In the genomic region with DNA sequence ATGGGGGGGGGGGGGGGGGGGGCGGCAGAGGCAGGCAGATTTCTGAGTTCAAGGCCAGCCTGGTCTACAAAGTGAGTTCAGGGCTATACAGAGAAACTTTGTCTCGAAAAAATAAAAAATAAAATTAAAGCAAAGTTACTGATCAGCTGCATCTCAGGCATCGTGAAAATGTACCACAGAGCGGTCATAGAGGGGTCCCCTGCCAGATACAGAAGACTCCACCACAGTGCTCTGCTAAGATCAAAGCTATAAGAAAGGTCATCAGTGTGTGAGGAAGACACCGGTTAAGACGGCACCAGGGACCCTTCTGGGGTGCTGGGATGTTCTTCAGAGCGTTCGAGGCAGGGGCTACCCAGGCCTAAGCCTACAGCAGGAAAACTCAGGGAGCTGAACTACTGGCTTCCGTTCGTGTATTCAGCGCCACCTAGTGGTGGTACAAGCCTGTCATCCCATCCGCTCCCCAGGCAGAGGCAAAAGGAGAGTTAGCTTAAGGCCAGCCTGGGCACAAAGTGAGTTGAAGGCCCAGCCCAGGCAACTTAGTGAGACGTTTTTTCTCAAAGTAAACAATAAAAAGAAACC, we compare ENCODE assay signal across 8 mouse cellular contexts. TPM values are rescaled to one million over a fixed set of nuclear protein-coding genes. Genes with fewer than 3 reads are reported as not detected.
A peak's percentile ranks its signal among the peaks of the same experiment; 100 is the strongest.
DNase-seq lines count a peak whose midpoint lies in the region; ATAC-seq and TF ChIP-seq lines count a peak whose summit lies in the region.

No protein-coding gene starts in this region.

- H3K9me3 ChIP-seq in embryonic facial prominence, embryonic 11.5 days (replicated peaks; ENCODE audit: control insufficient read depth, low read length) = no peaks in the 10 kb centered on the region
- no peaks in the 10 kb centered on the region for H3K9me3 ChIP-seq in heart, embryonic 10.5 days

- H3K4me2 ChIP-seq in embryonic facial prominence, embryonic 11.5 days (ENCODE audit: low read depth, low read length) = no peak overlapping the region; the same call in 1 of the 2 replicates

- no peaks in the 10 kb centered on the region for H3K36me3 ChIP-seq in embryonic facial prominence, embryonic 11.5 days (replicated peaks; ENCODE audit: control insufficient read depth, insufficient read depth, low read depth, low read length)
- H3K36me3 ChIP-seq in heart, embryonic 10.5 days = no peaks in the 10 kb centered on the region
- H3K36me3 ChIP-seq in liver, adult 2 months (ENCODE audit: control insufficient read depth, insufficient read depth, low read length) = no peaks in the 10 kb centered on the region

- WGBS in embryonic facial prominence, embryonic 11.5 days = 23% methylated on average over 13 of the region's 13 CpGs
- WGBS in heart, embryonic 10.5 days = 27% methylated on average over 13 of the region's 13 CpGs
- WGBS in liver, adult 2 months = 27% methylated on average over 13 of the region's 13 CpGs

- DNase-seq in B cell, adult 2 months = peak; percentile 65 to 68
- peak; percentile 83 for DNase-seq in adrenal gland, postnatal 14 days
- DNase-seq in embryonic facial prominence, embryonic 11.5 days (ENCODE audit: low spot score) = peak; percentile 91
- peak; percentile 90 for DNase-seq in heart, embryonic 10.5 days (ENCODE audit: low spot score)
- peak; percentile 75 for DNase-seq in kidney, adult 9 months
- DNase-seq in liver, adult 2 months (ENCODE audit: extremely low read depth, low read depth, low spot score) = peak; percentile 61
- DNase-seq in naive thymus-derived CD4-positive, alpha-beta T cell, adult 2 months (ENCODE audit: low read depth) = peak; percentile 81
- DNase-seq in testis, postnatal 10 days (ENCODE audit: low spot score) = peak; percentile 83

- no peak overlapping the region for H3K27ac ChIP-seq in embryonic facial prominence, embryonic 11.5 days (replicated peaks; ENCODE audit: low read depth, low read length)
- no peak overlapping the region for H3K27ac ChIP-seq in heart, embryonic 10.5 days
- H3K27ac ChIP-seq in liver, adult 2 months (replicated peaks; ENCODE audit: insufficient read depth, low read depth, low read length) = no peak overlapping the region

- no peak for TF ChIP-seq POLR2A in liver, adult 2 months (IDR thresholded peaks at IDR 0.05; ENCODE audit: extremely low read depth, insufficient read depth, low read length)

- no peaks in the 10 kb centered on the region for H3K27me3 ChIP-seq in embryonic facial prominence, embryonic 11.5 days (ENCODE audit: control insufficient read depth, insufficient read depth, low read length)
- peaks cover 24% of the 10 kb centered on the region for H3K27me3 ChIP-seq in heart, embryonic 10.5 days (ENCODE audit: insufficient read depth, poor library complexity, severe bottlenecking)
- H3K27me3 ChIP-seq in liver, adult 2 months (ENCODE audit: control insufficient read depth, insufficient read depth, low read length) = no peaks in the 10 kb centered on the region

- peak; percentile 57; the same call in 1 of the 2 replicates for ATAC-seq in embryonic facial prominence, embryonic 11.5 days (replicated peaks; ENCODE audit: insufficient number of reproducible peaks, low FRiP score, low TSS enrichment, low read depth)

- TF ChIP-seq CTCF in liver, adult 2 months (IDR thresholded peaks at IDR 0.05; ENCODE audit: low read depth, low read length) = peak; percentile 96

- H3K4me1 ChIP-seq in embryonic facial prominence, embryonic 11.5 days (ENCODE audit: control insufficient read depth, insufficient read depth, low read length) = no peaks in the 10 kb centered on the region
- peaks cover 8% of the 10 kb centered on the region for H3K4me1 ChIP-seq in heart, embryonic 10.5 days
- no peaks in the 10 kb centered on the region for H3K4me1 ChIP-seq in liver, adult 2 months (ENCODE audit: control insufficient read depth, insufficient read depth, low read length)

- H3K9ac ChIP-seq in embryonic facial prominence, embryonic 11.5 days (replicated peaks; ENCODE audit: low read length) = no peak overlapping the region
- no peak overlapping the region for H3K9ac ChIP-seq in liver, adult 2 months (ENCODE audit: low read depth, low read length)

- no peaks in the 10 kb centered on the region for H3K79me2 ChIP-seq in liver, adult 2 months (ENCODE audit: control insufficient read depth, insufficient read depth, low read length)

- H3K4me3 ChIP-seq in embryonic facial prominence, embryonic 11.5 days (ENCODE audit: low read depth, low read length) = no peak overlapping the region
- H3K4me3 ChIP-seq in heart, embryonic 10.5 days = no peak overlapping the region
- no peak overlapping the region for H3K4me3 ChIP-seq in liver, adult 2 months (ENCODE audit: insufficient read depth, low read depth, low read length)

RNA-seq across cellular contexts. Expression of a gene that starts 15.9 kb away (rescaled TPM):
- total RNA-seq in adrenal gland, postnatal 14 days (2021) = 41.8 and 44.5 TPM in 2 replicates
- polyA plus RNA-seq in embryonic facial prominence, embryonic 11.5 days (2014; fragmentation: Nextera tagmentation; extraction: Ambion mirVana) = 15.1 and 16.1 TPM in 2 replicates
- polyA plus RNA-seq in heart, embryonic 10.5 days (2016; fragmentation: Nextera tagmentation; extraction: Ambion mirVana) = 34.2 and 40.8 TPM in 2 replicates
- 7.5 and 8.0 TPM in 2 replicates for total RNA-seq in liver, adult 2 months (2014; rRNA removed)
- 6.6 and 8.1 TPM in 2 replicates for polyA plus RNA-seq in liver, adult 2 months (2012; rRNA removed)

RNA-seq across cellular contexts. Expression of a gene that starts 18.5 kb away (rescaled TPM):
- total RNA-seq in adrenal gland, postnatal 14 days (2021) = not detected in 2 replicates
- polyA plus RNA-seq in embryonic facial prominence, embryonic 11.5 days (2014; fragmentation: Nextera tagmentation; extraction: Ambion mirVana) = 0.20 TPM in 2 replicates
- polyA plus RNA-seq in heart, embryonic 10.5 days (2016; fragmentation: Nextera tagmentation; extraction: Ambion mirVana) = 0.28 TPM in 1 of 2 replicates, not detected in the other
- 0.18 and 0.27 TPM in 2 replicates for total RNA-seq in liver, adult 2 months (2014; rRNA removed)
- polyA plus RNA-seq in liver, adult 2 months (2012; rRNA removed) = 0.06 and 0.17 TPM in 2 replicates

RNA-seq across cellular contexts. Expression of a gene that starts 53.2 kb away (rescaled TPM):
- total RNA-seq in adrenal gland, postnatal 14 days (2021) = 109 and 114 TPM in 2 replicates
- polyA plus RNA-seq in embryonic facial prominence, embryonic 11.5 days (2014; fragmentation: Nextera tagmentation; extraction: Ambion mirVana) = 27.8 and 35.2 TPM in 2 replicates
- polyA plus RNA-seq in heart, embryonic 10.5 days (2016; fragmentation: Nextera tagmentation; extraction: Ambion mirVana) = 51.2 and 53.1 TPM in 2 replicates
- 28.2 and 51.6 TPM in 2 replicates for total RNA-seq in liver, adult 2 months (2014; rRNA removed)
- polyA plus RNA-seq in liver, adult 2 months (2012; rRNA removed) = 117 and 136 TPM in 2 replicates
